Mouse (Mus musculus) cerebellum, adult 18-20 months (tissue): ENCODE measurements around the gene Acot7.
A peak's percentile ranks its signal among the peaks of the same experiment; 100 is the strongest.

Experiments
- DNase-seq, 2 experiments: peaks; one replicate each; pipeline ENCODE4 v3.0.0; 2021

Gene Acot7

GRCm38 (mm10) chr4:152182205-152182604 is 4.3 kb downstream of the Acot7 start:
- no peak for DNase-seq

- DNase-seq, result peak; percentile 64 to 67
Measured at GRCm38 (mm10) chr4:152184353-152185035, 6.6 kb downstream of the Acot7 start.

GRCm38 (mm10) chr4:152185137-152185509 is 7.2 kb downstream of the Acot7 start:
- DNase-seq, result no peak

- DNase-seq, result no peak
Measured at GRCm38 (mm10) chr4:152185510-152186204, 7.7 kb downstream of the Acot7 start.

- DNase-seq, result no peak
Measured at GRCm38 (mm10) chr4:152186205-152187082, 8.5 kb downstream of the Acot7 start.

- DNase-seq, result no peak
Measured at GRCm38 (mm10) chr4:152187142-152187541, 9.2 kb downstream of the Acot7 start.

- no peak for DNase-seq
Measured at GRCm38 (mm10) chr4:152188651-152189050, 10.7 kb downstream of the Acot7 start.

- DNase-seq, result no peak
Measured at GRCm38 (mm10) chr4:152189071-152189470, 11.1 kb downstream of the Acot7 start.

- DNase-seq, result no peak
Measured at GRCm38 (mm10) chr4:152189691-152190090, 11.8 kb downstream of the Acot7 start.

GRCm38 (mm10) chr4:152190096-152190653 is 12.2 kb downstream of the Acot7 start:
- DNase-seq, result no peak

GRCm38 (mm10) chr4:152190701-152191100 is 12.8 kb downstream of the Acot7 start:
- no peak for DNase-seq

GRCm38 (mm10) chr4:152192569-152192968 is 14.6 kb downstream of the Acot7 start:
- no peak for DNase-seq

- DNase-seq, result peak; percentile 59 to 67
Measured at GRCm38 (mm10) chr4:152194476-152195175, 16.7 kb downstream of the Acot7 start.

GRCm38 (mm10) chr4:152196276-152196675 is 18.3 kb downstream of the Acot7 start:
- no peak for DNase-seq

- DNase-seq, result no peak
Measured at GRCm38 (mm10) chr4:152197545-152197944, 19.6 kb downstream of the Acot7 start.

GRCm38 (mm10) chr4:152199617-152200016 is 21.7 kb downstream of the Acot7 start:
- no peak for DNase-seq

- DNase-seq, result no peak
Measured at GRCm38 (mm10) chr4:152201492-152201891, 23.6 kb downstream of the Acot7 start.

GRCm38 (mm10) chr4:152202418-152202817 is 24.5 kb downstream of the Acot7 start:
- no peak for DNase-seq

- no peak for DNase-seq
Measured at GRCm38 (mm10) chr4:152202905-152203304, 25.0 kb downstream of the Acot7 start.

GRCm38 (mm10) chr4:152204663-152205062 is 26.7 kb downstream of the Acot7 start:
- DNase-seq, result no peak

GRCm38 (mm10) chr4:152206199-152206598 is 28.3 kb downstream of the Acot7 start:
- DNase-seq, result no peak

GRCm38 (mm10) chr4:152209623-152210022 is 31.7 kb downstream of the Acot7 start:
- no peak for DNase-seq

GRCm38 (mm10) chr4:152212091-152212505 is 34.2 kb downstream of the Acot7 start:
- no peak for DNase-seq
